Mouse (Mus musculus): ENCODE measurements around the gene Cbwd1.
A peak's percentile ranks its signal among the peaks of the same experiment; 100 is the strongest.

Cbwd1 gene

DNA sequence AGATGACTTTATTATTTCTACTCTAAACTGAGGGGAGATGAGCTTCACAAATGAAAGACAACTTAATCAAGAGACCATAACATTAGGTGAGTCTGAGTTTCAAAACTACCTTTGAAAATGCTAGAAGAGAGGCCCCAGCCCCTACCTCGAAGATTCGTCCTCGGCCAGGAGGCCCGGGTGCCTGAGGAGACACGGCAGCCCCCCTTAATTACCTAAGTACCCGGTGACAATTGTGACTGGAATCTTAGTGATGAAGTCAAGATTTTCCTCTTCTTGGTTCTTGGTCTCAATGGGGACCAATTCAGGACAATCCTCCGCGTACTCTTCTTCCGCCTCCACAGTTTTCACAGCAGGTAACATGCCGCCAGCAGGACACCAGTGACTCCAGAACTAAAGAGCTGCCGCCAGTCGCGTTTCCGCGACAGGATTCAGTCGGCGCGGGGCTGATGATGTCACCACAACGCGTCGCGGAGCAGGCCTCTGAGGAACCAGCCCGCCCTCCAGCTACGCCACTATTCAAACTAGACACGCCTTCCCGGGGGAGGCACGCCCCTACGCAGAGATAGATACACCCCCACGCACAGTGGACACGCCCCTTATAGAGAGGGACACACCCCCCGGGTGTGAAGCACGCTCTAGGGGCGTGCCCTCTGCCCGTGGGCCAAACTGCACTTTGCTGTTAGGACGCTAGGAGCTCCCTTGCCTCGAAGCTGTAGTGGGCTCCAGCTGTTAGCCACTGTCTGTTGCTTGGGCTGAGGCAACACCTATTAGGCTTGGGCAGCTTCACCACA, at the start of gene Cbwd1:
Gene Cbwd1, minus strand, starts transcription at position 439 of the 791 bp plus-strand sequence.
- peak; percentile 99 for DNase-seq (ENCODE audit: low spot score)

DNA sequence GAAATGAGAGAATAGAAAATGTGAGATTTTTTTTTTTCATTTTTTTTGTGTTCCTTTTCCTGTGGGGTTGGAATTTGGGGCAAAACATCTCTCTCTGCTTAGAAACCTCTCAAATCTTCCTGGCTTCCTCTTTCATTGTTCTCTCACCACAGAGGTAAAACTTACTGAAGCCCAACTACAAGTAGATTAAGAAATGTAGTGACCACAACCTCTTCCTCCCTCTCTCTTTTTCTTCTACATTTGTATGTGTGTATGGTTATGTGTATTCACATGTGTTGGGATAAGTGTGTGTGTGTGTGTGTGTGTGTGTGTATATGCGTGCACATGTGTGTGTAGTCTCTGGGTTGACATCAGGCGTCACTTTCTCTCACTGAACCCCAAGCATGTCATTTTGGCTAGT, 47.1 kb upstream of the Cbwd1 start:
- DNase-seq (ENCODE audit: low spot score): no peak

DNA sequence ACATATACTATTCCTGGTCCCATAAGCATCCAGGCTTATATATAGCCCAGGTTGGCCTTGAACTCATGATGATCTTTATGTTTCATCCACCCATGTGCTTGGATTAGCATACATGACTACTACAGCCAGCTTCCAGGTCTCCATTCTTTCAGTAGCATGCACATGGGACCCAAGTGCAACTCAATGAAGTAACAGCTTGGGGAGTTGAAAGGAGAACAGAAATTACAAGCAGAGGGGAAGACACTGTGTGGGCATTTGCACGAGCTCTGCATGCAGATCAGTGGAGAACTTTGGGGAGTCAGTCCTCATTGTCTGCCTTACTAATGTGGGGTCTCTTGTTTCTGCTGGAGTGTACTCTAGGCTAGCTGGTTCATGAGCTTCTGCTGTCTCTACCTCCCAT, 45.3 kb upstream of the Cbwd1 start:
- DNase-seq (ENCODE audit: low spot score): no peak

DNA sequence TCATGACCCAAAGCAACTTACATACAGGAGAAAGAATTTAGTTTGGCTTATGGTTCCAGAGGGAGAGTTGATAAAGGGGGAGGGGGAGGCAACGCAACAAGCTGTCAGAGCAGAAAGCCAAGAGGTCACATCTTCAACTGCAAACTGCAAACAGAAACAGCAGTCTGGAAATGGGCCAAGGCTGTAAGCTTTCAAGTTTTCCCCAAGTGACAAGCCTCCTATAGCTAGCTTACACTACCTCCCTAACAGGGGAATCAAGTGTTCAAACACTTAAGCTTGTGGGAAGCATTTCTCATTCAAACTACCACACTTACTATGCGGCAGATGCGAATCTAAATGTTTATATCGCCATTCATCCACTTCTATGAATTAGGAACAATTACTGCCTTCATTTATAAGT, 42.4 kb upstream of the Cbwd1 start:
- DNase-seq (ENCODE audit: low spot score): no peak

DNA sequence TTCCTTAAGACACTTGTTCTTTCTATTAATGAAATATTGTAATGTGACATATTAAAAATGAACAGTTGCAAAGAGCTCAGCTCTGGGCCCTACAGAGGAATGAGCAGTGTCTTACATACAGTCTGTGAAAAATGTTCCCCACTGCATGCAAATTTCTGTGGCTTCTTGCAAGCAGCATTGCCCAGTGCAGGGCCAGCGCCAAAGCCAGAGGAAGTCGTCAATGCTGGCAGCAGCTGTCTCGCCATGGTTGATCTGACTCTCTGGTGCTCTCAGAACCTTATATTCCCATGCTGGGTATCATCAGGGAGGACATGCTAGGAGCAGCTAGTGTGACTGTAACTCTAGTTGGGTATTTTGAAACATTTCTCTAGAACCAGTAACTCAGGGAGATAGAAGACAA, 41.4 kb upstream of the Cbwd1 start:
- no peak for DNase-seq (ENCODE audit: low spot score)

DNA sequence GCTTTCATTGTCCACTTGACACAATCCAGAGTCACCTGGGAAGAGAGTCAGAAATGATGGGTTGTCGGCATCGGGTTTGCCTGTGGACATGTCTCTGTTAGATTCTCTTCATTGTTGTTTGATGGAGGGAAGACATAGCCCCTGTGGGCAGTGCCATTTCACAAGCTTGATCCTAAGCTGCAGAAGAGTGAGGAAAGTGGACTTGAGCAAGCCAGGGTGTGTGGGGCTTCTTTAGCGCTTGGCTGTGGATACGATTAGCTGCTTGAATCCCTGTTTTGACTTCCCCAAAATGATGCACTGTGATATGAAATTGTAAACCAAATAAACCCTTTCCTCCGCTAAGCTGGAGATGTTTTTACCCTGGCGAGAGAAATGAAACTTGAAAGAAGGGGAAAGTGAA, 40.6 kb upstream of the Cbwd1 start:
- DNase-seq (ENCODE audit: low spot score): no peak

DNA sequence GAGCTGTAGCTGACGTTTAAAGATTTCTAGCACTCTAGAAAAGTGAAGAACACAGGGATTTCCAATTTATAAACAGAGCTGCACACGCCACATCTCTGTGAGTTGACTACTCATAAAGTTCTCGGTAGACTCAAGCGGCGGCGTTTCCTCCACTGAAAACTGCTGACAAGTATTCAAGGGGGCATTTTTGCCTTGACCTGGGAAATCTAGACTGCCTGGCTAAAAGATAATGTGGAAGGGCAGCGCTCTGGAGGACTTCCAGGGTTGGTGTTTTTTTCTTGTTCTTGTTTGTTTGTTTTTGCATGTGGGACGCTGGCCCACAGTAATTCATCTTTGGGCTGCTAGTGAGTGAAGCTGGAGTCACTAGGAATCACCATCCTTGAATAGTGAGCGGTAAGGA, 38.7 kb upstream of the Cbwd1 start:
- DNase-seq (ENCODE audit: low spot score): no peak

DNA sequence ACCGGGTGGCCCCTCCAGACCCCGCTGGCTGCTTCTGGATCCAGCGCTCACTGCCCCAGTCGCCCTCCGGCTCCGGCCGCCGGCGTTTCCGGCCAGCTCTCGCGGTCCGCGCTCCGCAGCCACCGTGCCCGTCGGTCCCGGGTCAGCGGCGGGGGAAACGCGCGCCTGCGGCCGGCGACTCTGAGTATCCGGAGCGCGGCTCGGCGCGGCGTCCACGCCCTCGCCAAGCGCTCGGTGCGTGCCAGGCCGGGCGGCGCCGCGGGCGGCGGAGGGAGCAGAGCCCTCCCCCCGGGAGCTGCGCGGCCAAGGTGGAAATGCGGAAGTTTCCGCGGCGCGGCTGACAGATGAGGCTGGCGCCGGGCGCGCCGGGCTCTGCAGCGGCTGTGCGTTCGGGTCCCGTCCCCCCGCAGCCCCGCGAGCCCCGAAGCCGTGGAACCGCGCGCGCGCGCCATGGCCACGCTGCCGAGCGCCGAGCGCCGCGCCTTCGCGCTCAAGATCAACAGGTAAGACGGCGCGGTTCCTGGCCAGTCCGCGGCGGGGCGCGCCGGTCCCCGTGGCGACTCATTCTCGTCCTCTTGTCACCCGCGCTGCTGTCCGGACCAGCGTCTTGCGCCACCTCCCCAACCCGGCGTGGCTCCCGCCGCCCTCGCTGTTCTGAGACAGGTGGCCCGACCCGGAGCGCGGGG, 37.9 kb upstream of the Cbwd1 start, which contains the start of gene Dock8:
Gene Dock8, plus strand, starts transcription at position 334 of the 686 bp plus-strand sequence.
- peak; percentile 45 for DNase-seq (ENCODE audit: low spot score)

DNA sequence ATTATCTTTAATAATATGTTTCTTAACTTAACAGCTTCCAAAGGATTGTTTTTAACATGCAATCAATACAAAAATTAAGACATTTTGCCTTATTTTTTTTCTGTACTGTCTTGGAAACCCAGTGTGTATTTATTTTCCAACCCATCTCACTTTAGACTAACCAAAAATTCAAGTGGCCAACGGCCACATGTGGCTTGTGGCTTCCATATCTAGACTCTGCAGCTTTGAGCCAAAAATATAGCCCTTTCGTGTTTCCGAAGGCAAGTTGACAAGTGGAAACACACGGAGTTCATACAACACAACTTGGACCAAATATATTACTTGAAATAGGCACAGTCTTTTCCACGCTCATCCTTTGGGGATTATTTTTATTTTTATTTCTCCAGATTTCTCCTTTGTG, 37.2 kb upstream of the Cbwd1 start:
- DNase-seq (ENCODE audit: low spot score): no peak

DNA sequence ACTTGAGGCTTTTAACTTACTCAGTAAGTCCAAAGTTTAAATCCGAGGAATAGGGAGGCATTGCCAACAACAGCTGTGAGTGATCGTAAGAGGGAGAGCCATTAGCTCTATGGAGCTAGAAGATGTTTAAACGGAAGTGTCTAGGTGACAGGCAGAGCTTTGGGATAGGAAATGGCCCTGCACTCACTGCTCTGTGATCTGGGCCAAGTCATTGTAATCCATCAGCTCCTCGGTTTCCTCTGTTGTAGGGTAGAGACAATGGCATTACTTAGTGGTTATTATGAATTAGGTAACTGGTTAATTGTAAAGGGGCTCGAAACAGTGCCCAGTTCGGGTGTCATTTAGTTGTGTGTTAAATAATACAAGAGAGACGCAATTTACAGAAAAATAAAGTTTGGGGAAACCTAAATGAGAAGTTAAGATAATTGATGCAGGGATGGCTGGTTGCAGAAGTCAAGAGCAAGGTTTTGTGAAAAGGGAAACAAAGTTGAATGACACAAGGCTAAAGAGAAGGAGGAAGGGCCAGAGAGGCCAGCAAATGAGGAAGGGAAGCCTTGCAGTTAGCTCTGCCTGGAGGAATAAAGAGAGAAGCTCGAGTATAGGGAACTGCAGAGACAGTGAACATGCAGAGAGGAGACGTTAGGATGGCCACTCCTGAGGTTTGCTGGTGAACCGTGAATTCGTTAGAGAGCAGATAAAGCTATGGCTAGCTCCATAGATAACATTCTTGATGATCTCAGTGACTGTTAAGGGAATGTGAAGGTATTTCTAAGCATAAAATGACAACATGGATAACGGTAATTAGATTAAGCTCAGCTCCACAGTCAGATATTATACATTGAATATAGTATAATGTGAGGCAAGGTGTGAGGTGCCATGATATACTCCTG, 35.6 kb upstream of the Cbwd1 start:
- no peak for DNase-seq (ENCODE audit: low spot score)

DNA sequence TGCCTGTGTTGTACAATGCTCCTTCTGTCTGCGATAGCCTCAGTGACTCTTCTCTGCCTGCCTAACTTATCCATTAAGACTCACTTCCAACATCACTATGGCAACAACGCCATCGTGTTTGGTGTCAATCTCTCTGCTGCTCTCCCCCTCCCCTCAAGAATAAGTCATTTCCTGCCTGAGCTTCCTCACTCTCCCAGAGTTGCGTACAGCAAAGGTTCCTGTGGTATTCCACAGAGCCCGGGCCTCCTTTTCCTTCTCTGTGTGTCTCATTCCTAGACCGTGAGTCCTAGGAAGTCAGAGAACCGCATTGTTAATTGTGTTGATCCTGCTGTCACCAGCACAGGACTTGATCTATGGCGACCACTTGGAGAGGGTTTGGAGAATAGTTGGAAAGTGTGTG, 33.5 kb upstream of the Cbwd1 start:
- no peak for DNase-seq (ENCODE audit: low spot score)

DNA sequence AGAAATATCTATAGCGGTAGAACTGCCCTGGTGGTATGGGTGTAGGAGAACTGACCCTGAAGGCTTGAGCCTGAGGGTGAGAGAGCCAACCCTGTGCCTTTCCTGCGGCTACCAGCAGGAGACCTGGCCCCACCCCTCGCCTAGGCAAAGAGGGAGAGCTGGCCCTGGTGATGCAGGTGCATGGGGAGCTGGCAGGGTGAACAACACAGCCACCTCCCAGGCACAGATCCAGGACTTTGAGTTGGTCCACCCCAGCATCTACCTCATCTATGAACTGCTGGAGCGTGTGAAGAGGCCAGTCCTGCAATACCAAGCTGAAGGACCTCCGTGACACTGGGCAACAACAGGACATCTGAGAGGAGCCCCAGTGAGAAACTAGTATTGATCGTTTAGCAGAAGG, 32.1 kb upstream of the Cbwd1 start:
- no peak for DNase-seq (ENCODE audit: low spot score)

DNA sequence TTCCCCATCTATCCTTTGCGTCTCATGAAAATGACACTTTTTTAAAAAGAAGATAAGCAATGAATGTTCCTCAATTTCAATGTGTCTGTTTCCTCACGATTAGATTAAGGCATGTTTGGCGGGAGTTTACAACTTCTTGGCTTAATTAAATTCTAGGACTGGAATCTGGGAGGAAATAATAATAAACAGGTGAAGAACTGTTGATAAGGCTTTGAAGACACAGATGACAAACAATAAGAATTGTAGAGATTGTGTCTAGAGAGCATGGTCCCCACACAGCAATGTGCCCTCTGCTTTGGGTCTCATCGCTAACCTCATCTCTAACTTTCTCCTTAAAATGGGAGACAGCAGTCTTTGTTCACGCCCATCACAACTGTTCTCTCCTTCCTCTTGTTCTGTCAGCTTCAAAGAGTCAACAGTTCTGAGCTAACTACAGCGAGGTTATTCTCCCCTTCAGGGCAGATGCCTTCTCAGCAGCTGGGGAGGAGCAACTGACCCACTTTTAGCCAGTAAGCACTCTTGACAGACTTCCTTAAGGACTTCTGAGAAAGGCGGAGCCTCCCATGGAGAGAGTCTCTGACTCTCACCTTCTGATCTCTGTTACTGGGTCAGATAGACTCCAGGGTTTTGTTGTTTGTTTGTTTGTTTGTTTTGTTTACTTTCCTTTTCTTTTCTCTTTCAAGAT, 28.9 kb upstream of the Cbwd1 start:
- DNase-seq (ENCODE audit: low spot score): no peak

DNA sequence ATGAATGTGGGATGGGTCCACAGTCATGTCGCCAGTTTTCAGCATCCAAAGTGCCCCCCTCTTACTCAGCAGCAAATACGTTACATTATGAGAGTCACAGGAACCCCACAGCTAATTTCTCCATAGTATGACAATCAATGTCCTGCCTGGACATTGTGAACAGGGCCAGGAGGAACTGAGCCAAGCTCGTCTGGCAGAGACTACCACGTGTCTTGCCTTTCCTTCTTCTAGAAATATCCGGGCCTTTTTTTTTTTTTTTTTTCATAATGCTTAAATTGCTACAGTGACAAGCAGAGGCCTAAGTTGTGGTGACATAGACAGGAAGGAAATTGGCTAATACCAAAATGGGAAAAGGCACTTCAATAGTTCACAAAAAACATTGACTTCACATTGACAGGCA, 27.4 kb upstream of the Cbwd1 start:
- no peak for DNase-seq (ENCODE audit: low spot score)

DNA sequence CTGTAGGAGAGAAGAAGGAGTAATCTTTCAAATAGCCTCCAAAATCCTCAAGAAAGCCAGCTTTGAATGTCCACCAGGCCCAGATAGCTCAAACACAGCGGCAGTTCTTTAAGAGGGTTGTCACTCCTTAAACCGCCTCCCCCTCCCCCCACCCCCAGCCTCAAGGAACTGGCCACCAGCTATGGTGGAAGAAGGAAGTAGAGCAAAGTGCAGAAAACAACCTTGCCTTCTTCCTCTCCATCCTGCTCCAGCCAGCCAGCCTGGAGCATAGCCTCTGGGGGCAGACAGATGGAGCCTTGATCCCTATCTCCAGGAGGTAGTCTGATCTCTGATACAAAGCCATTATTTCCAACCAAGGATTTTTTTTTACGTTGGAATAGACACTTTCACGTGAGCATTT, 25.9 kb upstream of the Cbwd1 start:
- no peak for DNase-seq (ENCODE audit: low spot score)

DNA sequence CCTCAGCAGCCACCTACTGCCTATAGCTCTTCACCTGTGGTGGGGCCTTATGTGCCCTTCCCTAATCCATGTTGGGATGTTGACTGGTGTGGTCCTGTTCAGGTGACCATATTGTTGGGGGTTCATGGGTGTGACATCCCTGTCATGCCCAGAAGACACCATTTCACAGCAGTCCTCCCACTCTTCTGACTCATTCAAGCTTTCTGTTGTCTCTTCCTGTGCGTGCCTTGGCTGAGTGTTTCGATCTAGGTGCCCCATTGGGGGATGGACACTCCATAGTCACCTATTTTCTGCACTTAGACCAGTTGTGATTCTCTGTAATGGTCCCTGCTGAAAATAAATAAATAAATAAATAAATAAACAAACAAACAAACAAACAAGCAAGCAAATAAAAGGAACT, 23.6 kb upstream of the Cbwd1 start:
- DNase-seq (ENCODE audit: low spot score): no peak

DNA sequence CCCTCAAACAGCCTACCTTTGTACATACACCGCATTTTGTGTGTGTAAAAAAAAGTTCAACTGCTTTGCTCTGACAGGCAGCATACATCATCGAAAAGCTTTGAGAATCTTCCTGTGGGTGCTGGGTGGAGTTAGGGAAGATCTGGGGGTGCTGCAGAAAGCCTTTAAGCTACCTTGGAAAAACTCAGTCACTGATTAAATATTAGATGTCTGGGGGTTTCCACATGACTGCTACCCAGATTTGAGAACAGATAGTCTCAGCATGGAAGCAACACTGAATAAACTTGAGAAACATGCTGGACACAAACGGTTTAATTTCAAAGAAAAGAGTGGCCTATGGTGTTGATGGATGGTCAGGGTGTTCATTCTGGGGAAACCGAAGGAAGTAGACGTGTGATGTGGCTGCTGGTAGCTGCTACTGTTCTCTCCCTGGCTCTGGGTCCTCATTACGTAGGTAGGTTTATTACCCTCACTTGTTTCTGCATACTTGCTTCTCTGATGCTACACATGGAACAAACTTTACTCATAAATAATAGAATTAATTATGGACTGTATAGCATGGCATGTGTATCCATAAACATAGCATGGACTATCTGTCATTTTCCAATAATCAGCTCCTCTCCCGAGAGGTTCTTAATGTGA, 22.6 kb upstream of the Cbwd1 start:
- DNase-seq (ENCODE audit: low spot score): no peak

DNA sequence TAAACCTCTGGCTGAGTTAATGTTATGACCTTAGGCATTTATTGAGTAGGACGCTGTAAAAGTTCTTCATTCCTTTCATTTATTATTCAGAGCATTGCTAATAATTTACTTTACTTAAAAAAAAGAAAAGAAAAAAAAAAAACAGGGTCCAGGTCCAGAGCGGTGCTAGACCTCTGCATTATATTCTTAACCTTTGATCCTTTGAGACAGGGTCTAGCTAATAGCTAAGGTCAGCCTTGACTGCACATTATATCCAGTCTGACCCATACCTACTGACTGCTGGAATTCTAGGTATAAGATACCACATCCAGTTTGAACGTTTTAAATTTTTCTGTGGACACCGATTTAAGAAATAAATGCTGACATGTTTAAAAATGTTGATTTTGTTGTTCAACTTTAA, 21.6 kb upstream of the Cbwd1 start:
- DNase-seq (ENCODE audit: low spot score): no peak

DNA sequence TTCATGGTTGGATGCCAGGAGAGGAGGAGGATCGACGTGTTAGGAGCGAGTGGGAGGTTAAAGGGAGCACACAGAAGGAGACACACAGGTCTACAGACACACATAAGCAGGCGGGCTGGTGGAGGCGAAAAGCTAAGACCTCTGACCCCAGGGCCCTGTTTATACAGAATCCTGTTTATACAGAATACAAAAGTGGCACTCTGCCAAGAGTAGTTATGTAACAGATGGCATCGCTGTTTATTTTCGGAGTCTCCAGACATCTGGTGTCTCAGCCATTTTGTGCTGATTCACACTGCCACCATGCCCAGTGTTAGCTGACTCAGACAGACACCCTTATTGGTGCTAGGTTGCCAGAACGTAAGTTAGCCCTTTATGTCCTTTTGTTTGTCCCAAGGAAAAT, 19.9 kb upstream of the Cbwd1 start:
- no peak for DNase-seq (ENCODE audit: low spot score)

DNA sequence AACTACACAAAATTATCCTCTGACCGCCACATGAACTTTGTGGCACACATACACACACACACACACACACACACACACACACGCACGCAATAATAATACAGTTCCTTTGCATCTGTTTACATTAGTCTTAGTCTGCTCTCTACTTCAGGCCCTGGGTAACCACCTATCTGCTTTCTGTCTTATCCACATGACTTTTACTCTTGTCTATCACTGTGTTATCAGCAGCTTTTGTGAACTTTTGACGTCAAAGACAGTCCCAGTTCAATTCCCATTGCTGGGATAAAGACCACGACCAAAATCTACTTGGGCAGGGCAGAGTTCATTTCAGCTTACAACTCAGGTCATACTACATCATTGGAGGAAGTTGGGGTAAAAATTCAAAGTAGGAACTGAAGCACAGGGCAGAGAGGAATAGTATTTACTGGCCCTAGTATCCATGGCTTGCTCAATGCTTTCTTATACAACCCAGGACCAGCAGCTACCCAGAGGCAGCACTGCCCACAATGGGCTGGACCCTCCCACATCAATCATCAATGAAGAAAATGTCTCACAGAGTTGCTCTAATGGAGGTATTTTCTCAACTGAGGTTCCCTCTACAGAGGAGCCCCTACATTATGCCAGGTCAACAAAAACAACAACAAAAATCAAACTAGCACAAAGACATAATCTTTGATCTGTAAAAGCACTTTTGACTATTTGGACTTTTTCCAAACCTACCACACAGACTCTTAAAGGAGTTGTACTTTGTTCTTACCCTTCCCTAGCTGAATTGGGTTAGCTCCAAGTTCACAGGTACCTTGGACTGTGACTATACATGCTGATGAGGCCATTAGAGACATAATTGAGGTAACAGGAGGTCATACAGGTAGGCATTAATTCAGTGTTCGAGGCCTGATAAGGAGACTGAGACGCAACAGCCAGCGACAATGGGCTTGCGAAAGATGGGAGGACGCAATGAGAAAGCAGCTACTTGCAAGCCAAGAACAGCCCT, 17.7 kb upstream of the Cbwd1 start:
- DNase-seq (ENCODE audit: low spot score): no peak

Data from spleen, adult 12 weeks (tissue).